Mouse (Mus musculus) intestine, postnatal 0 days (tissue): Measurements from ENCODE around the gene Golga7b. TPM values are rescaled to one million over a fixed set of nuclear protein-coding genes. Genes with fewer than 3 reads are reported as not detected.

ENCODE experiments used
- ATAC-seq: fragments of 200-750 bp; cut with Nextera tagmentation; 2 replicates; pipeline ENCODE4 v1.8.0; 2017; ENCODE audit warnings: mild to moderate bottlenecking, moderate TSS enrichment, moderate library complexity
- H3K27ac ChIP-seq: fragments of 300-500 bp; sonication (generic); 2 replicates; pipeline ENCODE4 v1.5.1; 2014; ENCODE audit warnings: mild to moderate bottlenecking, low read depth, low read length, moderate library complexity
- H3K27me3 ChIP-seq: fragments of 300-500 bp; sonication (generic); replicated peaks from 2 replicates; pipeline ENCODE4 v1.6.1; 2014; ENCODE audit warnings: low read length, mixed read lengths; ENCODE audit not compliant: control insufficient read depth, insufficient read depth
- H3K36me3 ChIP-seq: fragments of 300-500 bp; sonication (generic); 2 replicates; pipeline ENCODE4 v1.6.1; 2014; ENCODE audit warnings: mild to moderate bottlenecking, moderate library complexity; ENCODE audit not compliant: control insufficient read depth, insufficient read depth
- H3K4me1 ChIP-seq: fragments of 300-500 bp; sonication (generic); replicated peaks from 2 replicates; pipeline ENCODE4 v1.6.1; 2014; ENCODE audit warnings: antibody characterized with exemption, low read length, mixed read lengths; ENCODE audit not compliant: control insufficient read depth, insufficient read depth
- H3K4me2 ChIP-seq: fragments of 300-500 bp; sonication (generic); replicated peaks from 2 replicates; pipeline ENCODE4 v1.6.1; 2014; ENCODE audit warnings: low read depth, mild to moderate bottlenecking, moderate library complexity
- H3K4me3 ChIP-seq: fragments of 300-500 bp; sonication (generic); 2 replicates; pipeline ENCODE4 v1.5.1; 2014; ENCODE audit warnings: low read depth, low read length
- H3K9ac ChIP-seq: fragments of 300-500 bp; sonication (generic); 2 replicates; pipeline ENCODE4 v1.6.1; 2014; ENCODE audit warnings: mild to moderate bottlenecking, low read depth, low read length
- H3K9me3 ChIP-seq: fragments of 300-500 bp; sonication (generic); 2 replicates; pipeline ENCODE4 v1.6.1; 2016; ENCODE audit warnings: mixed run types; ENCODE audit not compliant: control insufficient read depth
- CTCF ChIP-seq: sonication (generic); IDR thresholded peaks from 2 replicates; pipeline ENCODE4 v1.5.1; 2016; ENCODE audit warnings: low read depth, mild to moderate bottlenecking, control low read depth, antibody characterized with exemption, moderate library complexity
- WGBS: fragments of 180-500 bp; shearing (Covaris S2); extraction: QIAGEN DNeasy Blood & Tissue Kit; methylation state at CpG from one replicate; pipeline ENCODE4 v1.1.7; 2014; 5-methylcytosine and 5-hydroxymethylcytosine counted together
- polyA plus RNA-seq: library from polyadenylated mRNA; unstranded; fragments of >200 nt; fragmentation: Nextera tagmentation; extraction: Ambion mirVana; gene quantifications from 2 replicates; pipeline ENCODE4 v1.2.1, GENCODE M21; 2015

Gene Golga7b
- polyA plus RNA-seq, 1 experiment from 2014 or later, result 0.86 TPM

GRCm38 (mm10) chr19:42229499-42230287, 17.7 kb upstream of the Golga7b start:
- 72% methylated on average over 17 of the region's 17 CpGs for WGBS
- TF ChIP-seq CTCF, result no peak

GRCm38 (mm10) chr19:42230288-42230568, 17.1 kb upstream of the Golga7b start:
- no peak overlapping the region for H3K4me3 ChIP-seq
- no peaks in the 10 kb centered on the region for H3K9me3 ChIP-seq
- H3K36me3 ChIP-seq, result no peaks in the 10 kb centered on the region
- no peak overlapping the region for H3K27ac ChIP-seq
- WGBS, result 48% methylated on average over 5 of the region's 5 CpGs
- H3K4me2 ChIP-seq, result no peak overlapping the region
- ATAC-seq, result no peak
- H3K4me1 ChIP-seq, result no peaks in the 10 kb centered on the region
- H3K27me3 ChIP-seq, result no peaks in the 10 kb centered on the region
- H3K9ac ChIP-seq, result no peak overlapping the region
- TF ChIP-seq CTCF, result no peak

More at GRCm38 (mm10) chr19:42229499-42230287, 17.7 kb upstream of the Golga7b start:
- no peaks in the 10 kb centered on the region for H3K9me3 ChIP-seq
- no peak overlapping the region for H3K4me2 ChIP-seq
- no peak overlapping the region for H3K27ac ChIP-seq
- no peaks in the 10 kb centered on the region for H3K27me3 ChIP-seq
- ATAC-seq, result no peak
- no peak overlapping the region for H3K9ac ChIP-seq
- no peaks in the 10 kb centered on the region for H3K36me3 ChIP-seq
- H3K4me1 ChIP-seq, result no peaks in the 10 kb centered on the region
- H3K4me3 ChIP-seq, result no peak overlapping the region

GRCm38 (mm10) chr19:42230986-42231385, 16.4 kb upstream of the Golga7b start:
- Histone ChIP-seq H3K4me2 (no peak overlapping the region), H3K9me3 (no peaks in the 10 kb centered on the region), H3K27me3 (no peaks in the 10 kb centered on the region), H3K27ac (no peak overlapping the region), H3K4me1 (no peaks in the 10 kb centered on the region), H3K4me3 (no peak overlapping the region), H3K36me3 (no peaks in the 10 kb centered on the region), H3K9ac (no peak overlapping the region)
- TF ChIP-seq CTCF, result no peak
- WGBS, result 65% methylated on average over 13 of the region's 13 CpGs
- no peak; the same call in 1 of the 2 replicates for ATAC-seq

- H3K4me2 ChIP-seq, result no peak overlapping the region
- 32% methylated on average over 4 of the region's 4 CpGs for WGBS
- H3K4me1 ChIP-seq, result no peaks in the 10 kb centered on the region
- H3K4me3 ChIP-seq, result no peak overlapping the region
- no peaks in the 10 kb centered on the region for H3K9me3 ChIP-seq
- no peaks in the 10 kb centered on the region for H3K36me3 ChIP-seq
- no peak for ATAC-seq
- H3K27ac ChIP-seq, result no peak overlapping the region
- H3K27me3 ChIP-seq, result no peaks in the 10 kb centered on the region
- TF ChIP-seq CTCF, result no peak
- H3K9ac ChIP-seq, result no peak overlapping the region
Measured at GRCm38 (mm10) chr19:42237602-42238340, 9.6 kb upstream of the Golga7b start.

GRCm38 (mm10) chr19:42238341-42238715, 9.0 kb upstream of the Golga7b start:
- no peaks in the 10 kb centered on the region for H3K27me3 ChIP-seq
- TF ChIP-seq CTCF, result no peak
- H3K27ac ChIP-seq, result no peak overlapping the region
- no peak overlapping the region for H3K4me2 ChIP-seq
- H3K9ac ChIP-seq, result no peak overlapping the region
- no peaks in the 10 kb centered on the region for H3K36me3 ChIP-seq
- no peak overlapping the region for H3K4me3 ChIP-seq
- ATAC-seq, result no peak
- no peaks in the 10 kb centered on the region for H3K4me1 ChIP-seq
- WGBS, result 70% methylated on average over 7 of the region's 7 CpGs
- H3K9me3 ChIP-seq, result no peaks in the 10 kb centered on the region

- H3K27ac ChIP-seq, result no peak overlapping the region
- TF ChIP-seq CTCF, result no peak
- no peak overlapping the region for H3K4me3 ChIP-seq
- 52% methylated on average over 8 of the region's 8 CpGs for WGBS
- H3K4me2 ChIP-seq, result no peak overlapping the region
- H3K36me3 ChIP-seq, result no peaks in the 10 kb centered on the region
- ATAC-seq, result no peak
- H3K27me3 ChIP-seq, result no peaks in the 10 kb centered on the region
- H3K9ac ChIP-seq, result no peak overlapping the region
- H3K9me3 ChIP-seq, result no peaks in the 10 kb centered on the region
- H3K4me1 ChIP-seq, result no peaks in the 10 kb centered on the region
Measured at GRCm38 (mm10) chr19:42240881-42241280, 6.5 kb upstream of the Golga7b start.
